Mouse (Mus musculus): ENCODE measurements around the gene Mrpl41. TPM values are rescaled to one million over a fixed set of nuclear protein-coding genes. Genes with fewer than 3 reads are reported as not detected.
A peak's percentile ranks its signal among the peaks of the same experiment; 100 is the strongest.

Gene Mrpl41
- total RNA-seq (2014; rRNA removed; ENCODE audit: low replicate concordance) = 62.3 and 69.5 TPM in 2 replicates
- polyA plus RNA-seq (2015; fragmentation: Nextera tagmentation; extraction: Ambion mirVana) = 194 and 197 TPM in 2 replicates

DNA sequence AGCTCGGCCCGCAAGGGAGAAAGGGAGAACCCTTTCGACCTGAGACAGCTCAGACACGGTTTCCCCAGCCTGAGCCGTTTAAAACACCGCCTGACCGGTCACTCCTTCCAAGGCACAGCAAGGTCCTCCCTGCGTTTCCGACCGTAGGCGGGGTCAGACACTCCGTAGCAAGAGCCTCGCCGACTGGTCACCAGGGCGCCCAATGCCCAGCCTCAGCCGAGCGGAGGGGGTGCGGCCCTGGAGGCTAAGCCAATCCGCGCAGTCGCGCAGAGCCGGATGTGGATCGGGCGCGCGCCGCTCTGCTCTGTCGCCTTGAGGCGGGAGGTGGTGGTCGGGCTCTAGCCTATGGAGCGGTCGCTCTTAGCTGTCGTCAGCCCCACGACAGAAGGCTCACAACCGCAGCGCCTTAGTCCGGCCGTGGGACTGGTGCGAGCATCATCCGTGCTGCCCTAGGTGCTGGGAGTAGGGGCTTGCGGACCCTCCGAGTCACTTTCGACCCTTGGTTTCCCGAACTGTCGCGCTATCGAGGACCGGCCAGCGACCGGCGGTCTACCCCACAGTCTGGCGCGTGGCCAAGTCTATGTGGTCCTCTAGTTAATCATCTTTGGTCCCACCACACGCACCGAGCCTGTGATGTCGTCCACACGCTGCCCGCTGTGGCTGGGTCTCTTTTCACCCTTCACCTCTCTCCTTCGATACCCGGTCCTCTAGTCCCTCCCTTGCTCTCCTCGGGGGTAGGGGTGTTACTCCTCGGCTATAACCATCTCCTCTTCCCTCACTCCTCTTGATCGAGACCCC, at the start of gene Mrpl41:
TSS of gene Mrpl41 (minus strand) at position 193 of the 798 bp plus-strand sequence.
- ATAC-seq (ENCODE audit: insufficient read depth, low read depth) (peak; percentile 97), DNase-seq (ENCODE audit: low spot score) (peak; percentile 97)
- Histone ChIP-seq H3K27me3 (ENCODE audit: control insufficient read depth, insufficient read depth, low read length) (no peaks in the 10 kb centered on the region), H3K4me2 (ENCODE audit: low read depth, low read length) (peak within 1 kb of the TSS; percentile 92), H3K4me3 (ENCODE audit: low read depth, low read length) (peak within 1 kb of the TSS; percentile 87), H3K36me3 (replicated peaks; ENCODE audit: control insufficient read depth, insufficient read depth, low read length) (peaks cover 23% of the 10 kb centered on the region), H3K4me1 (ENCODE audit: control insufficient read depth, insufficient read depth) (peaks cover 12% of the 10 kb centered on the region), H3K9me3 (replicated peaks; ENCODE audit: control insufficient read depth, low read length) (no peaks in the 10 kb centered on the region), H3K9ac (replicated peaks; ENCODE audit: low read depth, low read length) (peak within 1 kb of the TSS; percentile 87), H3K27ac (ENCODE audit: low read depth) (peak within 1 kb of the TSS; percentile 94)
- 0 out of 2 replicates have a peak, but pooled peaks have one; percentile 10 for TF ChIP-seq EP300 (IDR thresholded peaks at IDR 0.05; ENCODE audit: low read depth)
- no peak for TF ChIP-seq CTCF (IDR thresholded peaks at IDR 0.05; ENCODE audit: low read depth)
- WGBS = under 1% methylated on average over 64 of the region's 64 CpGs

DNA sequence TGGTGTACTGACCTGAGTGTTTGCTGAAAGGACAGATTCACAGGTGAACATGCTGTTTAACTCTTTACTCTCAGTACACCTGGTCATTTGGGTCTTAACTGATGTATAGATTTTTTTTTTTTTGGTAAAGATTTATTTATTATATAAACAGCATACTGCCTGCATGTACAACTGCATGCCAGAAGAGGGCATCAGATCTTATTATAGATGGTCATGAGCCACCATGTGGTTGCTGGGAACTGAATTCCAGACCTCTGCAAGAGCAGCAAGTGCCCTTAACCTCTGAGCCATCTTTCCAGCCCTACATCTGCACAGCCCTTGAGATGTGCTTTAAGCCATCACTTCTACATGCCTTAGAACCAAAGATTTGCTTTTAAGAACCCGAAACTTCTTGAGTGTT, 47.8 kb upstream of the Mrpl41 start:
- Histone ChIP-seq H3K27ac (ENCODE audit: low read depth) (no peak overlapping the region), H3K27me3 (ENCODE audit: control insufficient read depth, insufficient read depth, low read length) (no peaks in the 10 kb centered on the region), H3K4me3 (ENCODE audit: low read depth, low read length) (no peak overlapping the region), H3K4me1 (ENCODE audit: control insufficient read depth, insufficient read depth) (no peaks in the 10 kb centered on the region), H3K36me3 (replicated peaks; ENCODE audit: control insufficient read depth, insufficient read depth, low read length) (peaks cover 9% of the 10 kb centered on the region), H3K9me3 (replicated peaks; ENCODE audit: control insufficient read depth, low read length) (no peaks in the 10 kb centered on the region), H3K4me2 (ENCODE audit: low read depth, low read length) (no peak overlapping the region), H3K9ac (replicated peaks; ENCODE audit: low read depth, low read length) (no peak overlapping the region)
- WGBS = 90% methylated on average over 1 of the region's 1 CpGs
- TF ChIP-seq EP300 (IDR thresholded peaks at IDR 0.05; ENCODE audit: low read depth) (no peak), CTCF (IDR thresholded peaks at IDR 0.05; ENCODE audit: low read depth) (no peak)
- no peak for ATAC-seq (ENCODE audit: insufficient read depth, low read depth)
- DNase-seq (ENCODE audit: low spot score) = no peak

DNA sequence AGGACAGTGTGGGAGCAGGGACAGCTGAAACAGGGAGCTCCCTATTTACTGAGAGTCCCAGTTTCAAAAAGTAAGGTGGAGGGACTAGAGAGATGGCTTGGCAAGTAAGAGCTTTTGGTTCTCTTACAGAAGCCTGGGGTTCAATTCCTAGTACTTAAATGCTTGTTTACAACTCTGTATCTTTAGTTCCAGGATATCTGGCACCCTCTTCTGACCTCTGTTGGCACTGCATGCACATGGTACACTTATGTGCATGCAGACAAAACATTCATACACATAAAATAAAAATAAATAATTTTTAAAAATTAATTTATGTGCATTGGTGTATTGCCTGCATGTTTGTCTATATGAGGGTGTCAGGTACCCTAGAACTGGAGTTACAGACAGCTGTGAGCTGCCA, 33.4 kb upstream of the Mrpl41 start:
- H3K36me3 ChIP-seq (replicated peaks; ENCODE audit: control insufficient read depth, insufficient read depth, low read length) = no peaks in the 10 kb centered on the region
- ATAC-seq (ENCODE audit: insufficient read depth, low read depth) (no peak), DNase-seq (ENCODE audit: low spot score) (no peak)
- H3K9me3 ChIP-seq (replicated peaks; ENCODE audit: control insufficient read depth, low read length) = no peaks in the 10 kb centered on the region
- no peak overlapping the region for H3K4me2 ChIP-seq (ENCODE audit: low read depth, low read length)
- no peak overlapping the region for H3K27ac ChIP-seq (ENCODE audit: low read depth)
- TF ChIP-seq CTCF (IDR thresholded peaks at IDR 0.05; ENCODE audit: low read depth) (no peak), EP300 (IDR thresholded peaks at IDR 0.05; ENCODE audit: low read depth) (no peak)
- no peaks in the 10 kb centered on the region for H3K4me1 ChIP-seq (ENCODE audit: control insufficient read depth, insufficient read depth)
- no peak overlapping the region for H3K4me3 ChIP-seq (ENCODE audit: low read depth, low read length)
- H3K27me3 ChIP-seq (ENCODE audit: control insufficient read depth, insufficient read depth, low read length) = no peaks in the 10 kb centered on the region
- H3K9ac ChIP-seq (replicated peaks; ENCODE audit: low read depth, low read length) = no peak overlapping the region

DNA sequence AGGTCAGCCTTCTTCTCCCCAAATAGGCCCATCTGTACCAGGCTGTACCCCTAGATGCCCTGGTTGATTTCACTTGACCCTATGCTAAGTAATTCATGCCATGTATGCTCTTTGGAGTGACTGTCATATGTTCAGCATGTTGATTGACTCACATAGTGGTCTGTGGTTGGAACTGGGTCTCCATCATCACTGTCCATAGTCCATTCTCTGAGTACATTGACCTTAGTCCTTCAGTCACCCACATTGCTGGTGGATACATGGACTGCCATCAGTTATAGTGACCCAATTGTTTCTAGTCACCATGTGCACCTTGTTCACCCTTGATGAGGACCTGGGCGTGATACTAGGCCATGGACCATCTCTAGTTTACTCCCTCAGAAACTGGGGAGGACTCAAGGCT, 31.9 kb upstream of the Mrpl41 start:
- ATAC-seq (ENCODE audit: insufficient read depth, low read depth) (no peak), DNase-seq (ENCODE audit: low spot score) (no peak)
- Histone ChIP-seq H3K4me1 (ENCODE audit: control insufficient read depth, insufficient read depth) (no peaks in the 10 kb centered on the region), H3K9ac (replicated peaks; ENCODE audit: low read depth, low read length) (no peak overlapping the region), H3K27me3 (ENCODE audit: control insufficient read depth, insufficient read depth, low read length) (no peaks in the 10 kb centered on the region), H3K27ac (ENCODE audit: low read depth) (no peak overlapping the region), H3K4me3 (ENCODE audit: low read depth, low read length) (no peak overlapping the region), H3K9me3 (replicated peaks; ENCODE audit: control insufficient read depth, low read length) (no peaks in the 10 kb centered on the region), H3K4me2 (ENCODE audit: low read depth, low read length) (no peak overlapping the region), H3K36me3 (replicated peaks; ENCODE audit: control insufficient read depth, insufficient read depth, low read length) (0 out of 2 replicates have a peak, but pooled peaks cover 6% of the 10 kb centered on the region)
- TF ChIP-seq EP300 (IDR thresholded peaks at IDR 0.05; ENCODE audit: low read depth) (no peak), CTCF (IDR thresholded peaks at IDR 0.05; ENCODE audit: low read depth) (no peak)
- 79% methylated on average over 1 of the region's 1 CpGs for WGBS

DNA sequence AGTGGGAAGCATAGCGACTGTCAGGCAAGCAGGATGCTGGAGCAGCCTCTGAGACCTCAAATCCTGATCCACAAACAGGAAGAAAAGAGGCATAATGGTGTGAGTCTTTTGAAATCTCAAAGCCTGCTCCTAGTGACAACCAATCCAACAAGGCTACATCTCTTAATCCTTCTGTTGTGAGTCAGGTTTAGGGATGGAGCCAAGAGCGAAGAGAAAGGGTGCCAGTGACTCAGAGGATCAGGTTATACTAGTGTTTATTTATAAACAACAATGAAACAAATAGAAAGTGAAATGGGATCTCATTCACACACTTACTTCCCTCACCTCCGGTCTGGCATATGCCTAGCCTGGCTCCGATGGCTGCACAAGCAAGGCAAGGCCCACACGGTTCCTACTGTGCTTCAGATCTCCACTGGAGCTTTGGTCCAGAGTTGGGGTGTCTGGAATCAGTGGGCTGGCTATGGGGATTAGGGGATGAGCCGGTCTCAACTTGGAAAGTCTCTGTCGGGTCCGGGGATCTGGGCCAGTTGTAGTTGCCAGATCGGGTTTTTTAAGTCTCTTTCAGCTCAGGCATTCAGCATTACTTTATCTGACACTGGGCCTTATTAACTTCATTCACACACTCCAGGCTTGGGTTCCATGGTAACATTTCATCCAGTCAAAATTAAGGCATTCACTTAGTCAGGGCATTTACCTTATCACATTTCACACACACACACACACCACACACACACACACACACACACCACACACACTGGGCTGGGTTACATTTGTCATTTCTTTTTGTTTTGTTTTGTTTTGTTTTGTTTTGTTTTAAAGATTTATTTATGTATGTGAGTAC, 29.3 kb upstream of the Mrpl41 start:
- 79% methylated on average over 9 of the region's 9 CpGs for WGBS
- ATAC-seq (ENCODE audit: insufficient read depth, low read depth) (no peak), DNase-seq (ENCODE audit: low spot score) (no peak)
- no peak overlapping the region for H3K4me3 ChIP-seq (ENCODE audit: low read depth, low read length)
- 0 out of 2 replicates have a peak, but pooled peaks cover 6% of the 10 kb centered on the region for H3K36me3 ChIP-seq (replicated peaks; ENCODE audit: control insufficient read depth, insufficient read depth, low read length)
- no peaks in the 10 kb centered on the region for H3K4me1 ChIP-seq (ENCODE audit: control insufficient read depth, insufficient read depth)
- no peak overlapping the region for H3K9ac ChIP-seq (replicated peaks; ENCODE audit: low read depth, low read length)
- H3K27ac ChIP-seq (ENCODE audit: low read depth) = no peak overlapping the region
- no peaks in the 10 kb centered on the region for H3K9me3 ChIP-seq (replicated peaks; ENCODE audit: control insufficient read depth, low read length)
- H3K4me2 ChIP-seq (ENCODE audit: low read depth, low read length) = no peak overlapping the region
- no peaks in the 10 kb centered on the region for H3K27me3 ChIP-seq (ENCODE audit: control insufficient read depth, insufficient read depth, low read length)
- TF ChIP-seq EP300 (IDR thresholded peaks at IDR 0.05; ENCODE audit: low read depth) (no peak), CTCF (IDR thresholded peaks at IDR 0.05; ENCODE audit: low read depth) (no peak)

Measured in heart, postnatal 0 days (tissue).